Mouse (Mus musculus): ENCODE measurements around the gene Ears2.
A peak's percentile ranks its signal among the peaks of the same experiment; 100 is the strongest.

Gene Ears2

DNA sequence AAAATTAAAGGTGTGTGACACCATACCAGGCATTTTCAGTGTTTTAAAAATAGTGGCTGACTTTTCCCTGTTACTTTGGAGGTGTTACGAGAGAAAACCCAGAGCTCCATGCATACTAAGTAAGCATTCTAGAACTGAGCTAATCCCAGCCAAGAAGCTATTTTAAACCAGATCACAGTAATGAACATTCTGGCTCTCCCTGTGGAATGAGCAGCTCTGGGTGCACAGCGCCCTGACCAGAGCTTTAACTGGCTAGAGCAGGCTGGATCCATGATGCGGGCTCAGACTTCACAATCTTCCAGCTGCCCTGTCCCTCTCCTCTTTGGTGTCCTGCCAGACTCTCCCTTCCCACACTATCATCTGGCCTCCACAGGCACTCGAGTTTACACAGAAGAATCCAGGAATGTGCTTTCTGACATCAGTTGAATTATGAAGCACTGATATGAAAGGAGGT, 21.9 kb downstream of the Ears2 start:
- DNase-seq (ENCODE audit: low spot score in 2 of 2), result peak; percentile 81 to 87

DNA sequence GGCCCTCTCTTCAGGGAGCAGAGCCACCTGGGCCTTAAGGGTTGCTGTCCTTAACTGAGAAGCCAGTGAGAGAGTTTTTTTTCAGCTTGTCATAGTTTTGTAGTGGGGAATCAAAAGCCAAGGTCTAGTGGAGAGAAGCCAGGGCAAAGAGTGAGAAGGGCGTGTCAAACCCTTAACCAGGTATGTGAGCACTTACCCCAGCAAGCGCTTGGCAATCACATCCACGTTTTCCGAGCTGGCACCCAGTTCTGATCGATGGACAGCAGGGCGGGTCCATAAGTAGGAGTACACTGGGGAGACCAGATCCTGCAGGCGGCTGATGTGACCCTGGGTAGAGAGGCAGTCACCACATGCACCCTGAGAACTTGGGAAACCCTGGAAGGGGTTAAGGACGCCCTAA, 23.0 kb downstream of the Ears2 start:
- no peak for DNase-seq (ENCODE audit: low spot score in 2 of 2)

DNA sequence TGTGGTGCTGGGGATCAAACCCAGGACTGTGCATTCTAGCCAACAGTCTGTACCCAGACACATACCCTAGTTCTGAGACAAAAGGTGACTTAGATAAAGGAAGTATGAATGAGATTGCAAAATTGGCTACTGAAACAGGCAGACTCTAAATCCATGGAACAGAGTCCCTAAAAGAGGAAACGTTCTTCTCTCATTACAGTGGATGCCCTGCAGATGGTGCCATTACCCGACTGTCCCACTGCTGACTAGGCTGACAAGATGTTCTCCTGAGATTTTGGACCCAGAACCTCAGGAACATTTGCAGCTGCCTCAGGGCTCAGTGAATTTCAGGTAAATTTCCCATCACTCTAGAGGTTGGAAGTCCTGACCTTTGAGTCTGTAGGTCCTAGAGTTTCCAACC, 32.7 kb downstream of the Ears2 start:
- DNase-seq (ENCODE audit: low spot score in 2 of 2), result no peak

DNA sequence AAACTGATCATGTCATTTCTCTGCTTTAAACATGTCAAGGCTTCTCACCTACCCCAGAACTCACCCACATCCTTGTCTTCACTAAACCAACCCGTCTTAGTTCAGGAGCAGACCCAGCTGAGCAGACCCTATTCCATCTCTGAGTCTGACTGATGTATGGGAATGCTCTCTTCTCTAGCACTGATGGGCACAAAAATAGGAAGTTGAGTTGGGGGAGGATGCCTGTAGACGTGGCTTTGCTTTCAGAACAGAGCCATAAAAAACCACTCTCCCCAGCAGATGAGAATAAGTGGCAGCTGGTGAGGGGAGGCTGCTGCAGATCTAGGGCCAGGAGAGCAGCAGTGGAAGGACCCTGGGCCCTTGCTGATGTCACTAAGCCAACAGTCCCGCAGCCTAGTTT, 33.7 kb downstream of the Ears2 start:
- no peak for DNase-seq (ENCODE audit: low spot score in 2 of 2)

DNA sequence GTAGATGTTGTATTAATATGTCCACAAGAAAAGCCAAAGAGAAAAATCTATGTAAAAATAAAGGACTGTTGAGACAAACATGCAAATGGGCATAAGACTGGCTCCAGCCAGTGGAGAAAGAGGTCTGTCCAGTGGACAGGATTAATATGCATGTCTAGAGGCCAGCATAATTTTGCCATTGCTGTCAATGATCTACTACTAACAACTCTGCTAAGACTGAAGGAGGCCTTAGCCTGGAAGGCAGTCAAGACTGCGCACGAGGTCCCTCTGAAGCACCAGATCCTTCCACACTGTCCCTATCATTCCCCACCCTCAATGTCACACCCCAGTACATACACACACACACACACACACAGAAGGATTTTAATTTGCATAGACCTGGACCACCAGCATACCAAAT, 44.9 kb downstream of the Ears2 start:
- DNase-seq (ENCODE audit: low spot score in 2 of 2), result no peak

DNA sequence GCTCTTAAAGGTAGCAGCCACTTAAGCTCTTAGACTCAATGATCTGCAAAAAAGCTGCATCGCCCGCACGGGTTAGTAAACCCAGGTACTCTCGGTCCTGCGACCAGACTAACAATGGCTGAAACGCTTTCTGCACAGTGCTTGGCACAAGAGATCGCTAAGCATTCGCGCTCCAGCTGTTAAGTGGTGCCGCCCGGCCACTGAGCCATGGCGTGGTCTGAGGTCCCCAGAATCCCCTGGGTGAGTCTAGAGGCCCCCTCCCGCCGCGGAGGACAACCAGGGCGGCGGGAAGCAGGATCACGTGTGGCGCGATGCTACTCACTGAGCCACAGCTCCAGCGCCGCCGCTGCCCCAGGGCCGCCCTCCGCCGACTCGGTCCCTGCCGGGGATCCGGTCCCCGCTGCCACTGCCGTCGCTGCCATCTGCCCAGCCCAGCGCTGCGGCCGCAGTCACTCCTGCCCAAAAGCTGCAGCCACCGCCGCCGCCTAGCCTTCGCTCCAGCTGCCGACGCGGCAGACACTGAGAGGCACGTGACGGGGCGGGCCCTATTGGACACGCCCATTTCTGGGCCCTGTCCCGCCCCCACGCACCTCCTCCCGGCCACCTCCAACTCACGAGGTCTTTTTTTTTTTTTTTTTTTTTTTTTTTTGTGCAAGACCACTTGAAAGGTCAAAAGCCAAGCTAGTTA, 46.3 kb downstream of the Ears2 start, which contains the start of gene Gga2:
TSS of gene Gga2 (minus strand) at position 556 of the 688 bp plus-strand sequence.
- peak; percentile 87 to 91 for DNase-seq (ENCODE audit: low spot score in 2 of 2)

DNA sequence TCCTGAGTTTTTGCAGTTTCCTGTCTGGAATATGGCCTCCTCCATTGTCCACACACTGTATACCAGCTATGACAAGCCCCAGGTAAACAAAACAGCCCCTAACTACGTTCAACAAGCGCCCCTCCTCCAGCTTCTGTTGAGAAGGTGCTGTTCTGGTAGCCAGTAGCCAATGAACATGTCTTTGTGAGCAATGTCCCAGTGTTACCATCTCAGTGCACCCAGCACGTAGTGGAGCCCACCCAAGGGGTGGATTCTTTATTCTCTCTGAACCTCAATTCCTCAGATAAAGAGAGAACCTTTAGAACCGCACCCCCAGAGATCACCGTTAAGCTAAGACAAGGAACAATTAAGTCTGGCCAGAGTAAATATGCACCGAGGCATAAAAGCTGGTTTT, 46.8 kb downstream of the Ears2 start:
- DNase-seq (ENCODE audit: low spot score in 2 of 2), result no peak

DNA sequence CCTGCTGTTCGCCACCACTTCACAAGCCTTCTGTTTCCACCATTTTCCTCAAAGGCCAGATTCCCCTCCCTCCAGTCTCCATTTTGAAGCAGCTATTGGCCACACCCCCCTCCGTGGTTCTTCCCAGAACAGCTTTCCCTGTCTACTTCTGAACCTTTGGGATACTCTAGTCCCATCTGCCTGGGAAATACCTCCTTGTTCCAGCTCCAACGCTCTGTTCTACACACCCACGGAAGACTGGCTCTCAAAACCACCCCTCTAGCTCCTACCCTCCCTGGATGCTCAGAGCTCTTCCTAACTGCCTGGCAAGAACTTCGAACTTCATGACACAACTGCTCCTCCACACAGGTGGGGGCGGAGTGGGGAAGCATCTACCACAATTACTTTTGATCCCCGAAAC, 48.1 kb downstream of the Ears2 start:
- no peak for DNase-seq (ENCODE audit: low spot score in 2 of 2)

DNA sequence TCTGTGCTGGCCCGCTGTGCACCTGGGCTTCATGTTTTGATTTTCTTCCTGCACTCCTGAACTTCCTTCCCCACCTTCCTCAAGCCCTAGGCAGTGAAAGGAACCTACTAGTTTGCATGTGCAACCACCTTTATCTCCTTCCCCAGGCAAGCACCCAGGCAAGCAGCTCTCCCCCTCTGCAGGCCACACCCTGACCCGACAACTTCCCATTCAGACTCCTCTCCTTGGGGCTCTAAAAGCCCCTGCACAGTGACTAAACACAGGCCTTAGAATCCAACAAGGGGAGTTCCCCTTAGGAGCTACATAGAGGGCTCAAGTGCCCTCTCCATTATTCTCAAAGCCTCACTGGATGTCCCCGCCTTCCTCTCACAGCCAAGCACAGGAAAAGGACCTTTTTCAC, 48.8 kb downstream of the Ears2 start:
- DNase-seq (ENCODE audit: low spot score in 2 of 2), result peak in 1 of 2 experiments; percentile 19

DNA sequence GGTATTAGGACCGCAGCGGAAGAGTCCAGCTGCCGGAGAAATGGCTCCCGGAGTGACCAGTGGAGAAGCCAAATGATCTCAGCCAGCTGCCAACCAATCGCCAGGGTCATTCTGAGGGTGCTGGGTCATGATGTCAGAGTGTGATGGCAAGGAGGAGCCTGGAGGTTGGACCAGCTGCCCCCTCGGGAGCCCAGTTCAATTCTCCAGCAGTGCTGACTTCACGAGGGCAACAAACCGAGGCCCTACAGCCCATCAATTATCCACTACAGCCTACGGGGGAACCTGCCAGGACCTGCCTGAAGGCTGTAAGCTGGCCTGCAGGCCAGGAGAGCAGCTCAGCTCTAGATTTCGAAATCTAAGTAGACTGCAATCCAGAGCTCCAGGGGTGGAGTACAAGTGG, 51.3 kb downstream of the Ears2 start:
- peak; percentile 27 to 35 for DNase-seq (ENCODE audit: low spot score in 2 of 2)

DNA sequence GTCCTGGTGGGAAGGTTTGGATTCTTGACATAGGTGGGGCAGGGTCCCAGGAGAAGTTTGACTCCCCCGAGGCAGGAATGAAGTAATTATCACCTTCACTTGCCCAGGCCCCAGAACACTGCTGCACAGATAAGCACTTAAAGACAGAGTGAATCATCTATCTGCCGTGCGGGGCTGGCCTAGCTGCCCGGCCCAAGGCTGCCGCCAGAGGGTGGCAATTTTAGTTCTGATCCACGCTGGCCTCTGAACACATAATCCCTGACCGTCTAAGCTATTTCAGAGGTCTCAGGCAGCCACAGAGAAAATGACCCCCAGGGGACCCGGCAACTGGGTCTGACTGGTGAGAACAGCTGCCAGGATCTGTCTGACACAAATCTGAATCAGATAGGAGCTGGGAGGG, 52.0 kb downstream of the Ears2 start:
- DNase-seq (ENCODE audit: low spot score in 2 of 2), result peak; percentile 30 to 42

DNA sequence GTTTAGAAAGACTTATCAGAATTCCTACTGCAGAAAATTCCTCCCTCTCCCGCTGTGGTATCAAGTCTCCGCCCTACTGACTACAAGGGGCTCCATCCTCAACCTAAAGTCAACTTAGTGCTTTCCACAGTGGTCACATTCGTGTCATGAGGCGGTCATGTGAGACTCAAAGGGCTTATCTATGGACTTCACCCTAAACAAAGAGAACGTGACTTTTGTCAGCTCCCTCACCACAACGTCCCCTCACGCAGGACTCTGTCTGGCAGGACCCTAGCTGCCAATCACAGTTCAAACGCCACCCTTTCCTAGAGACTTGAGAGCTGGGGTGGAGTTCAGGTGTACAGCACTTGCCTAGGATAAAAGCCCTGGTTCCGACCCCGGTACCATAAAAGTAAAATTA, 54.1 kb downstream of the Ears2 start:
- no peak for DNase-seq (ENCODE audit: low spot score in 2 of 2)

DNA sequence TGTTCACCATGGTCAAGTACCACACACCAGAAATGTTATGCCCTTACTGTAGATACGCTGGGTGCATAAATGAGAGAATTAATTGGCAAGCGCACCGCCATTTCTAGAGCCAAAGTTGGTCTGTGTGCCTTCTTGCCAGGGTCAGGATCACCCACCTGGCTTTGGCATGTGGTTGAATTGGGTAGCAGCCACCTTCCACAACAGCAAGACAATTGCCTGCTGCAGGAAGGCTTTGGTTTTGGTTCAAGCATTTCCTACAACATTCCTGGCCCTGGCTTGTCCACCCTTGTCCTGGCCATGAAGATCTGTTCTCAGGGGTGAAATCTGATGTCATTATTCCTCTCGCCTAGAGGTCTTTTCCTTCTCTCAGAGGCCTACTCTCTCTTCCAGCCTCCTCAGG, 54.7 kb downstream of the Ears2 start:
- DNase-seq (ENCODE audit: low spot score in 2 of 2), result no peak

DNA sequence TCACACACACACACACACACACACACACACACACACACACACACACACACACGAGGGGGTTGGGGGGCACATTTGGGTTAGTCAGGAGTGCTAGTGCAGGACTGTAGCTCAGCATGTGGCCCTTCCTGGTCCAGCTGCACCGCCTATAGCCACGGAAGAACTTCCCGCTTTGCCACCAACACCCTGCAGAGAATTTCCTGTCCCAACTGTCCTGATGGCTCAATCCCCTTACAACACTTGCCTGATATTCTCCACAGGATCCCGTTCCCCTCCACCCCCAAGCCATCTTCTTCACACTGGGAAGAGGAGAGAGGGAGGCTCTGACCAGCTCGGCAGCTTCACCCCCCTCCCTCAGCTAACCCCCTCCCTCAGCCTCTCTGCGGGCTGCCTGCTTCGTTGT, 66.7 kb downstream of the Ears2 start:
- DNase-seq (ENCODE audit: low spot score in 2 of 2), result no peak

DNA sequence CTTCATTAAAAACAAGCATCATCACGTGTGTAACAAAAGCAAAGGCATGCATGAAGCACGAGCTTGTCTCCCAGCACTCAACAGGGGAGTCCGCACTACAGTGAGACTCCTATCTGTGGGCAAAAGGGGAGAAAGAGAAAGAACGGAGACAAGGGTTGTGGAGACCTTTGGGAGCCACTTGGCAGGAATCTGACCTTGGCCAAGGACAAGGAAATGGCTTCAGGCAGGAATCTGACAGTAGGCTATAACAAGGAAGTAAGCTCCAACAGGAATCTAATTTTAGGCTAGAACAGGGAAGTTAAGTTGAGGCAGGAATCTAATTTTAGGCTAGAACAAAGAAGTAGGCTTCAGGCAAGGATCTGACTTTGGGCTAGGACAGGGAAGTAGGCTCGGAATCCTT, 71.1 kb downstream of the Ears2 start:
- no peak for DNase-seq (ENCODE audit: low spot score in 2 of 2)
